Mouse (Mus musculus) cerebral cortex, adult 2 months (tissue): ENCODE measurements around the gene Gm6020.

Experiments used
- WGBS: fragments of 180-500 bp; shearing (Covaris S2); methylation state at CpG from one replicate; pipeline ENCODE4 v1.1.7; 2018; 5-methylcytosine and 5-hydroxymethylcytosine counted together

Gene Gm6020

GRCm38 (mm10) chr19:61183590-61183989 is at the start of gene Gm6020:
Gm6020 (plus strand) TSS chr19:61183890.
- WGBS = 88% methylated on average over 2 of the region's 2 CpGs

- under 1% methylated on average over 18 of the region's 18 CpGs for WGBS
Observed at GRCm38 (mm10) chr19:61140342-61141206, 43.1 kb upstream of the Gm6020 start, which contains the start of gene Zfp950. Zfp950 (minus strand) TSS chr19:61140840.

- WGBS = 25% methylated on average over 4 of the region's 4 CpGs
Observed at GRCm38 (mm10) chr19:61141299-61141698, 42.4 kb upstream of the Gm6020 start.

- 11% methylated on average over 8 of the region's 8 CpGs for WGBS
Observed at GRCm38 (mm10) chr19:61151372-61151700, 32.4 kb upstream of the Gm6020 start.

- 6% methylated on average over 27 of the region's 27 CpGs for WGBS
Observed at GRCm38 (mm10) chr19:61151701-61152420, 31.8 kb upstream of the Gm6020 start.

- 38% methylated on average over 39 of the region's 39 CpGs for WGBS
Observed at GRCm38 (mm10) chr19:61175756-61176324, 7.8 kb upstream of the Gm6020 start, which contains the start of gene Gm7102. Gm7102 (minus strand) TSS chr19:61176309.

- 11% methylated on average over 13 of the region's 13 CpGs for WGBS
Observed at GRCm38 (mm10) chr19:61199316-61199715, 15.6 kb downstream of the Gm6020 start.

- WGBS = 12% methylated on average over 10 of the region's 10 CpGs
Observed at GRCm38 (mm10) chr19:61199836-61200235, 16.1 kb downstream of the Gm6020 start.

- 83% methylated on average over 6 of the region's 6 CpGs for WGBS
Observed at GRCm38 (mm10) chr19:61207506-61207905, 23.8 kb downstream of the Gm6020 start.

GRCm38 (mm10) chr19:61223706-61224328 is 40.1 kb downstream of the Gm6020 start:
- whole genome bisulfite sequencing = 89% methylated on average over 6 of the region's 6 CpGs

- 41% methylated on average over 53 of the region's 53 CpGs for WGBS
Observed at GRCm38 (mm10) chr19:61224678-61225525, 41.2 kb downstream of the Gm6020 start.

GRCm38 (mm10) chr19:61225526-61226400 is 42.1 kb downstream of the Gm6020 start:
- 11% methylated on average over 68 of the region's 70 CpGs for WGBS

- WGBS = 2% methylated on average over 71 of the region's 71 CpGs
Observed at GRCm38 (mm10) chr19:61226401-61226927, 42.8 kb downstream of the Gm6020 start.

GRCm38 (mm10) chr19:61226928-61227854 is 43.5 kb downstream of the Gm6020 start:
- 4% methylated on average over 71 of the region's 71 CpGs for WGBS

- WGBS = 62% methylated on average over 36 of the region's 36 CpGs
Observed at GRCm38 (mm10) chr19:61227941-61228701, 44.4 kb downstream of the Gm6020 start, which contains the start of gene Csf2ra. Csf2ra (minus strand) TSS chr19:61228429.
